Mouse (Mus musculus) adrenal gland (tissue): ENCODE results near the gene Zc3h18.

Experiments used
- intact Hi-C: fragments of 180-260 bp; cut with DNase I; formaldehyde crosslinking; loops from one replicate; pipeline ENCODE4 v1.15.1; 2025

The Zc3h18 gene

DNA sequence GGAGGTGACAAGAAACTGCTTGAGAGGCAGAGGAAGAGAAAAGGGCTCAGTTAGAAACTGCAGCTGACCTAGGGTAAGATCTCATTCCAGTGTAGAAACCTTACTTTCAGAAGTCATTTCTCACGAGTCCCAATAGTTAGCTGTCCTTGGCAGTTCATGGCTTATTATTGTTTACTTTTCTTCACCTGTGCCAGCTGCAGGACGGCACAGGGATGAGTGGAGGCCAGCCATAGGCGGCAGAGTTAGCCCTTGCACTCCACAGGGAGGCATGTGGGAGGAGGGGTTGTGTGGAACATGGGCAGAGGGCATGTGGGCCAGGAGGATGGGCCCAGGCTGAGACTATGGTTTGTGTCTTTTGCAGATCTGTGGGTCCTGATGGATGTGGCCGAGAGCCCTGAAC lies 6.6 kb downstream of the Zc3h18 start:
- intact Hi-C loops, result no loop called here

DNA sequence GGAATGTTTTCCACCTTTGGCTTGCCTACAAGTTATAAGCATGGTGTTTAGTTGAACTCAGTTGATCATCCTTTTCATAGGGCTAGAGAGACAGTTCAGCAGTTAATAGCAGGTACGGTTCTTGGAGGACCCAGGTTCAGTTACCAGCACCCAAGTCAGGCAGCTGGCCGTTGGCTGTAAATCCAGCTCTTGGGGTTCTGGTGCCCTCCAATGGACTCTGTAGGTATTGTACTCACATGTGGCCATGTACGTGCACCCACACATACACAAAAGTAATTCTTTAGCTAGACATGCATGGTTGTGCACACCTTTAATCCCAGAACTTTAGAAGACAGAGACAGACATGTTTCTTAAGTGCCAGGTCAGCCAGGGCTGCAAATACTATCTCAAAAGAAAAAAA lies 12.9 kb downstream of the Zc3h18 start:
- intact Hi-C loops, result no loop called here

DNA sequence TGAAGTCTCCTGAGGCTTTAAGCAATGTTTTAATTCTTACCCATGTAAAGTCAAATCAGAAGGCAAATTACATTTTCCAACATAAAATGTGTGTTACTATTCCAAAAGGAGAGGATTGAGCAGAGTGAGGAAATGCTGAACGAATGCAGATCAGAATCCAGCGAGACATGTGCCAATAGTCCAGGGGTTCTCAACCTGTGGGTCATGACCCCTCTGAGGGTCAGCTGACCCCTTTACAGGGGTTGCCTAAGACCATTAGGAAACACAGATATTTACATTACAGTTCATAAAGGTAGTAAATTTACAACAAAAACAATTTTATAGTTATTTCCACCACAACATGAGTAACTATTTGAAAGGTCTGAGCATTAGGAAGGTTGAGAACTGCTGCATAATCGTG lies 14.3 kb downstream of the Zc3h18 start:
- intact Hi-C loops, result no loop called here

DNA sequence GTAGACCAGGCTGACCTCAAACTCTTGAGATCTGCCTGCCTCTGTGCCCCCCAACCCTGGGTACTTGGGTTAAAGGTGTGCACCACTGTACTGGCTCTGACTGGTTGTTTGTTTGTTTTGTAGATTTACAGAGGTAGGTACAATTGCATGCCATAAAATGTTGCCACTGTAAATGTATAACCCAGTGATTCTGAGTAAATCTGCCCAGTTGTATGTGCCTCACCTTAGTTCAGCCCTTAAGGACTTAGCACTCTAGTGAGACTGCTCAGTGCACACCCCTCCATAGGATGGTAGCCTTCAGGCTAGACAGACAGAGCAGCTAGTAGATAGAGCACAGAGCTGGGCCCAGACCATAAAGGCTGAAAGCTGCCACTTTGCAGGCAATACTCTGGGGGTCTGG lies 17.3 kb downstream of the Zc3h18 start:
- intact Hi-C loops, result no loop called here

DNA sequence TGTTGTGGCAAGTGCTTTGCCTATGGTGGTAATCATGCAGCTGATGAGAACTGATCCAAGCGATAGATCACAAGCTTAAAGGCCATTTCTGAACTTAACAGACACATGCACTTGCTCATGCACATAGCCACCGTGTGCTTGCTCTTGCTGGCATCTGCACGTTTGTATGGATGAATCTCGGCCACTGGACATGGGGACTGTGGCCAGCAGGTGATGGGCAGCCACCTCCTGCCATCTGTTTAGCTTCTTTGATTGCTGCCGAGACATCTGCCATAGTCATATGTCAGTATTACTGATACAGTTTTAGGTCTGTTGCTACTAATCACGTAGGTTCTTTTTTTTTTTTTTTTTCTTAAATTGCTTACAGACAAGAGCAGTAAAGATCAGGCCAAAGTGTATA lies 18.9 kb downstream of the Zc3h18 start:
- intact Hi-C loops, result no loop called here

DNA sequence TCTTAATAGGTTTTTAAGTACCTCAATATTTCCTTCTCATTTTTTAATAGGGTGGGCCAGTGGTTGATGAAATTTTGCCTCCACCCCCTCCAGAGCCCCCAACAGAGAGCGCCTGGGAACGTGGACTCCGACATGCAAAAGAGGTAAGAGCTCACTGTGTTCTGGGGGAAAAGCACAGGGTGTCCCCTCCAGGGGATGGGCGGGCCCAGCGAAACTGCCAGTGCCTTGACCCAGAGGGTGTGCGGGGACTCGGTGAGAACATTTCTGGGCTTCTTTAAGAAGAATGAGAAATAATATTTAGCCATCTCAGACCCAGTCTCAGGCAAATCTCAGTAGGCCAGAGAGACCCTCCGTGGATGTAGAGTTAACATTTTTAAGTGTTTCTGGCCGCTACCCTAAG lies 21.8 kb downstream of the Zc3h18 start:
- intact Hi-C loops, result no loop called here

DNA sequence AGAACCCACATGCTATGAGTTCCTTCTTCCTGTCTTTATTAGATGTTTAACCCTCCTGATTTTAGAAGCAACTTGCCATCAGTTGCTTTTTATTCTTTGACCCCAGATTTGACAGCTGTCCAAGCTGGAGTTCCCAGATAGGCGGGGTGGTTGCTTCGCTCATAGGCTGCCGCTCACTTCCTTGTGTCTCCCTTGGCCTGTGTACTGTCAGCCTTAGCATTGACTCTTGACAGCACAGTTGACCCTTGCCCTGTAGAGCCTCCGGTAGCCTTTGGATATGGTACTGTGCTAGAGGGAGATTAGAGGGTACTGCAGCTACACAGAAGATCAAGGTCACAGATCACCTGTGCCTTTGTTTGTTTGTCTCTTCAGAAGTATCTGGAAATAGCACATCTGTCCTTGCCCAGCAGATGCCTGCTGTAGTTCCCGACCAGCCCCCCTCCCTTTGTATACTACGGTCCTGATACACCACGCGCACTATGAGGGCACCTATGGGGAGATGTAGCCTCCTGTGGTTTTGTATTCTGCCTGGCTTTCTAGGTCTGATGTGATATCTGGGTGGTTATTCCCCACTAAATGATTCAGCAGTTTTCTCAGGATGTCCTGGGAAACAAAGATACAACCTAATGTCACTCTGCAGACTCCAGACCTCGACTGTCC lies 28.9 kb downstream of the Zc3h18 start:
- intact Hi-C loops, result no loop called here

DNA sequence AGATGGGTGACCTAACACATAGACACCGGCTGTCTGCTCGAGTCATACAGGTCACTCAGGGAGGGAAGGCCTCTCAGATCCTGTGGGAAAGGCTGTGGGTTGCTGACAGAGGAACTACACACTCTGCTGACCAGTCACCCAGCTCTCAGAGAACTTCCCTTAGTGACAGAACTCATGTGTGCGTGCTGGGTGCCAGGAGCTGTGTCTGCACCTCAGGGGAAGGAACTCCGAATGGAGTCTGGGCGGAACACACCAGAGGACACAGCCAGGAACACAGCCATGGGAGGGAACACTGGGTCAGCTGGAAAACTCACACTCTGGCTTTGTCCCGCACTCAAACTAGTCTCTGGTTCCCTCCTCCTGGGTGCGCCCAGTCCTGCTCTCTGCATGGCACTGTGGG lies 31.3 kb downstream of the Zc3h18 start:
- intact Hi-C loops, result no loop called here

DNA sequence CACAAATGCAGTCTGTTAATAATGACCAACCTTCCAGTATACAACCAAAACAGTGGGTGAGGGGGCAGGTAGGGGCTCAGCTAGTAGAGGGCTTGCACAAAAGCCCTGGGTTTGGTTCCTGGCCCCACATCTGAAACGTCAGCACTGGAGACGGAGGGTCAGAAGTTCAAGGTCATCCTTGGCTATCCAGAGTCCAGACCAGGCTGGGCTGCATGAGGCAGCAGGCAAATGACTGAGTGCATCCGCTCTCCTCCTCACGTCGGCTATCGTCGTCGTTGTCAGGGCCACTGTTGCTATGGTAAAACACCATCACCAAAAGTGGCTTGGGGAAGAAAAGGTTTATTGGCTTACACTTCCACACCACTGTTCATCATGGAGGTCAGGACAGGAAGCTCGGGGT lies 37.9 kb downstream of the Zc3h18 start:
- intact Hi-C loops, result no loop called here

DNA sequence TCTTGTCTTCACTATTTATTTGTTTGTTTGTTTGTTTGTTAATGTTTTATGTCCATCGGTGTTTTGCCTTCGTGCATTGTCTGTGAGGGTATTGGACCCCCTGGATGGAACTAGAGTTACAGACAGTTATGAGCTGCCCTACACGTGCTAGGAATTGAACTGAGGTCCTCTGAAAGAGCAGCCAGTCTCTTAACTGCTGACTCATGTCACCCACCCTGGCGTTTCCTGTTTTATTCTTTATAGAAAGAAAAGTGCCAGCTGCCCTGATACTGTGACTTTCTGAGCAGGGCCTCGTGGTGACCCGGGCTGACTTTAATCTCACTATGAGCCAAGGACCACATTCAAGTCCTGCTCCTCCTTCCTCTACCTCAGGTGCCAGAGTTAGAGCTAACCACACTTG lies 39.1 kb downstream of the Zc3h18 start:
- intact Hi-C loops, result no loop called here

DNA sequence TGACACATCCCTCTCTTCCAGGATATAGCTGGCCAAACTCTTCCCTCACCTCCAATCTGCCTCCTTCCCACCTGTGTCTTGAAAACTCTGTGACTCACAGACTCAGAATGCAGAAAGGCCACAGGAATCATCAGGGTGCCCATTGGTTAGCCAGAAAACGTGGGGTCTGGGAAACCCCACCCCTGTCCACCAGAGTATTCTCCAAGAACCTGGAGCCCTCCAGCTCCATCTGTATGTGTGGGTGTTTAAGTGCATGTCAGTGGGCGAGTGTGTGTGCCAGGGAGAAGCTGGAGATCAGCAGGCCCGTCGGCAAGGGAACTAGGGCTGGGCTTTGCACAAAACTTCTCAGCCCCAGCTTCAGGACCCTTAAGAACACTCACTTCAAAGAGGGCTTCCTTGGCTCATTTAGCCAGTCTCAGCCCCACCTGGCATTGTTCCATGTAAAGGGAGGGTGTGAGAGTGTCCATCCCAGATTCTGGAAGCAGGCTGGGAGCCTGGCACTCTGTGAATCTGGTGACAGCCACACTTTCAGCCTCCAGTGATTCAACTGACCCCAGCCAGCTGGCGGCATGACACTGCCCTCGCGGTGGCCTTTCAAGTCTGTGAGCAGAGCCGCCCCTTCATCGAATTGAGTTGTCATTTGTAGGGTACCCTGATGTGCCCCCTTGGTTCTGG lies 43.6 kb downstream of the Zc3h18 start:
- intact Hi-C loops, result no loop called here

DNA sequence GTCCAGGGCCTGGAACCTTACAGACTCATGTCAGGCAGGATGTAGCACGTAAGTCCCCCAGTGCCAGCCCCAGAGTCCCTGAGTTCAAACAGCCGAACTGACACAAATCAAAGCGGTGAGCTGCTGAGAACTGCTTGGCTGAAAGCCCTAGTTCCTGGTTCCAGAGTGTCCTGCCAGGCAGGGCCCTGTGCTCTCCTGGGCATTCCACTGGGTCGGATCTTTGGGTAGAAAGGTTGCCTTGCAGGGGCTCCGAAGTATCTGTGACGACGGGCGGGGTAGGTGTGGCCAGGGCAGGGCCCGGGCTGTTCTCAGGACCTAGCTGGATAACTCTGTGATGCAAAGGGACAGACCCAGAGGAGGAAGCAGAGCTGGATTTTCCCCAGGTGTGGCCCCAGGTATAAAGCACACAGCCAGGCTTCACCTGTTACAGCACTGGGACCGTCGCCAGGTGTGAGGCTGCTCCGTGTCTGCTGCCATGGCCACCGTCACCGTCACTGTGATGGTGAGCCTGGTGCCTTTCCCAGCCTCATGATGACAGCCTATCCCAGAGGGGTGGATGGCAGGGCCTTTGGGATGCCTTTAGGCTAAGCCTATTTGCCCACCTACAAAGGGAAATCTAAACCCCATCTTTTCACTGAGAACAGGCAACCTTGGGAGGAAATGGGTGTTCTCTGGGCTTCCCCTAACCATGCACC lies 45.1 kb downstream of the Zc3h18 start, which contains the start of gene Il17c:
Il17c (plus strand) TSS at position 645 of the 695 bp plus-strand sequence.
- intact Hi-C loops, result no loop called here

DNA sequence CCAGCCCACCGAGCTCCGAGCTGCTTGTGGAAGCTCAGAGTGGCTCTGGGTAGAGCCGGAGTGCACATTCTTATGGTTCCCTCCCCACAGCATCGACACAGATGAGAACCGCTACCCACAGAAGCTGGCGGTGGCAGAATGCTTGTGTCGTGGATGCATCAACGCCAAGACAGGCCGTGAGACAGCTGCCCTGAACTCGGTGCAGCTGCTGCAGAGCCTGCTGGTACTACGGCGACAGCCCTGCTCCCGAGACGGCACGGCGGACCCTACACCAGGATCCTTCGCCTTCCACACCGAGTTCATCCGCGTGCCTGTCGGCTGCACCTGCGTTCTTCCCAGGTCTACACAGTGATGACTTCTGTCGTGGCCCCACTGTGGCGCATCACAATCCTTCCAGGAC lies 46.8 kb downstream of the Zc3h18 start:
- intact Hi-C loops, result no loop called here

DNA sequence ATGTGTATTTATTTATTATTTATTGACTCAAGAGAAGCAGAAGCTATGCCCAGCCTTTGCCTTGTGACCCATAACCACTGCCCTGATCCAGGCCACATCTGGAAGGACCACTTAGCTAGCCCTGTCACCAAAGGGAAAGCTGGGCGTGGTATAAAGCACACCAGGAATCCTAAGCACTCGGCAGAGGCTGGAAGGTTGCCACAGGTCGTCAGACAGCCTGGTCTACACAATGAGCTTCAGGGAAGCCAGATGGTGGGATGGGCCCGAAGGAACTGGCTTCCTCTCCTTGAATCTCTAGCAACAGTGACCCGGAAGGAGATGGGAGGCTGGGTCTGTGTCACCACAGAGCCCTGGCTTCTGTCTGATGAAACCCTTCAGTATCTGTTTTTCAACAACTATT lies 47.2 kb downstream of the Zc3h18 start:
- intact Hi-C loops, result no loop called here

DNA sequence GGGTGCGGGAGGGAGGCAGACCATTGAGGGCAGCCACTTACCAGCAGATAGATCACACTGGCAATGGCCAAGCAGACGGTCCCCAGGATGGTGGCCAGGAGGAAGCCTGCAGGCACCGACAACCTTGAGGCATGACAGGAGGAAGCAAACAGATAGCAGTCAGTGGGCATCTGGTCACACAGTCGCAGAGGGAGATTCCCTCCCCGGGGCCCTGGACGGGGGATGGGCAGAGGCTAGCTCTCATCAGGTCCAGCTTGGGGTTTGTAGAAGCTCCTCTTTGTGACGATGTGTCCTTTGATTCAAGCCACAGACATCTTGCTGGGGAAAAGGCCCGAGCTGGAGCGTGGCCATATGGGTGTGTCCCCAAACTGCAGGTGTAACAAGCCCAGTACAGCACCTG lies 49.7 kb downstream of the Zc3h18 start:
- intact Hi-C loops, result no loop called here

DNA sequence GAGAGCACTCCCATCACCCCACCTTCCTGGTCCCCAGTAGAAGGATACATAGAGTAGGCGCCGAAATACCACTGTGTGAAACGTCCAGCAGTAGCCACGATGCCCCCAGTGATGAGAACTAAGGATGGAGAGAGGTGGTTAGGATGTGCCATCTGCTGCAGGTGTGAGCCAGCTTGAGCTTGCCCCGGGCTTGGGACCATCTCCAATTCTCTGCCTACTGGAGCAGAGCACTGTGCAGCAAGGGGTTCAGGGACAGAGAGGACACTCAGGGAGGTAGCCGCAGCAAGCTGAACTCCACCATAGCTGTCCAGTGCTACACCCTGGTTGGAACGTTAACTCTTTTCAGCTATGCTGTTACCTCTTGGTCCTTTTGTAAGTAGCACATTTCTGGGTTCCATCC lies 51.2 kb downstream of the Zc3h18 start:
- intact Hi-C loops, result no loop called here

DNA sequence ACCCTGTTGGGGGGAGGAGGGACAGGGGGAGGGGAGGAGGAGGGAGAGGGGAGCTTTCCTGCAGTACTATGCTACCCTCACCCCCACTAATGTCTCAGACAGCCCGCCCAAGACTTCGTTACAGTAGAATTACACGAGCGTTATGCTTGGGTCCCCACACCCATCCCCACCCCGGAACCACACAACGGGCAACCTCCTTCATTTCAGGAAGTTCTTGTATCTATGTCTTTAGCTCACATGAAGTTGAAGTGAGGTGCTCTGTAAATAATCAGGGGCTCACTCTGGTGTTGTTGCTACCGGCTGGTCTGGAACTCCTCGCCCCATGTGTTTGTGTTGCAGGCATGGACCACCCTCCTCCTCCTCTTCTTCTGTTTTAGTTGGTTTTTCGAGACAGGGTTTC lies 51.8 kb downstream of the Zc3h18 start:
- intact Hi-C loops, result no loop called here

DNA sequence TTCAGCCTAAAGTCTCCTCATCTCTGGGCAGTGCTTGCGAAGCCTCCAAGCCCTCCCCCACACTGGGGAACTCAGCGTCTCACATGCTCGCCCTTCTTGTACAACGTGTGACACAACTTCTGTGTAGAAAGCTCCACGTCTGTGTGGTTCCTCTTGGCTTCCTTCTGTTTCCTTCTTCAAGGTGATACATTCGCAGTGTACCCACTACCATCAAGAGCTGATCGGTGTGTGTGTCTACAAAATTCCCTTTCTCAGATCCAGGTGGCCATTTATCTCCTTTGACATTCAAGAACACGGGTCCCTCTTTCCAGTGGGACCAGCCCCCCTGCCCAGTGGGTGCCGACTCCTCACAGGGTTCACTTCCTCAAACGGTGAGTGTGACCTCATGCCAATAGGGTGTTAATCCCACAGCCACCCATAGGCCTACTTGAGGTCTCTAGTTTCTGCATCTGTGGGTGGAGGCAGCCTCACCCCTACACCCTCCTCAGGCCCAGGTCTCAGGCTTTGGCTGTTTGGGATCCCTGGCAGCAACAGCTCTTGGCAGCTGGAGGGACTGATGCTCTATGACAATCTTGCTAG lies 53.7 kb downstream of the Zc3h18 start:
- intact Hi-C loops, result no loop called here

DNA sequence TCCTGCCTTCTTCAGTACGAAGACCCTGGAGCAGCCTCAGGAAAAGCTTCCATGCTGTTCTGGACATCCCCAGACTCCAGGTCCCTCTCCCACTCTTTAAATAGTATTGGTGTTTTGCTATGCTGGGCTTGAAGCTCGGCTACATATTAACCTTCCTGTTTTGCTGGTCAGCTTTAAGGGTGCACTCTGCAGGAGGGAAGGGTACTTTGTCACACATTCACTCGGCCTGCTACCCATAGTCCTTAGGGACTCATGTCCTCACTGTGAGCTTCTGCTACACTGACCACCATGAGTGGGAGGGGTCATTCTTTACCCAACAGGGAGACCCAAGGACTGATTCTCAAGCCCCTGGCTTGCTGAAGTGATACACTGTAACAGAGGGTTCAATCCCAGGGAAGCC lies 54.2 kb downstream of the Zc3h18 start:
- intact Hi-C loops, result no loop called here

DNA sequence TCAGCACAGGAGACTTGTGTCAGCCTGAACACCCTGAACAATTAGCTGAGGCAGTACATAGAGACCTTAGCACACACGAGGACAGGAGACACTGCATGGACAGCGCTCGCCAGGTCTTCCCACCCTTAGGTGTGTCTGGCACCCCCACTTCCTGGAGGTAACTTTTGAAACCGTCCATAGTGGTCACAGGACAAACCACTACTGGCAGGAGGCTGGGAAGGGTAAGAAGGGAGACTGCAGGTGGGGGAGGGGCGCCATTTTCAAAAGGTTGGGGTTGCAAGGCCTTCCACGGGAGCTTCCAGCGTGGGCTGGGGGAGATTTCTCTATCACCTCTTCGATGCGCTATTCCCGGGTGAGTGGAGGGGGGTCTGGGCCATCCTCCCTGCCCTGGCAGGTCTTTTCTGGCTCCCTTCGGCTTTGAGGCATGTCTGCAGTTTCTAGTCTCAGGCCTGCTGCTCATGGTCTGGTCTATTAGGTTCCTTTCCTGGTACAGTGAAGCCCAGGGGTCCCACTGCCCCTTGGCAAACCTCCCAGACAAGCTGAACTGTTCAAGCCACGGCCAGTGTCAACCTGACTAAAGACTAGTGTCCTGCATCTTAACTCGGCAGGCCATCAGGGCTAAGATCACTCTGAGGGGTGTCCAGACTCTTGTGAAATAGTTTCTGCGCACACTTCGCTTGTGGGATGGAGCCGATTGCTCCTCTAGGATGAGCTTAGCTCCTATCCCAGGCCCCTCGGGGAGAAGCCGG lies 55.5 kb downstream of the Zc3h18 start:
- intact Hi-C loops, result no loop called here

DNA sequence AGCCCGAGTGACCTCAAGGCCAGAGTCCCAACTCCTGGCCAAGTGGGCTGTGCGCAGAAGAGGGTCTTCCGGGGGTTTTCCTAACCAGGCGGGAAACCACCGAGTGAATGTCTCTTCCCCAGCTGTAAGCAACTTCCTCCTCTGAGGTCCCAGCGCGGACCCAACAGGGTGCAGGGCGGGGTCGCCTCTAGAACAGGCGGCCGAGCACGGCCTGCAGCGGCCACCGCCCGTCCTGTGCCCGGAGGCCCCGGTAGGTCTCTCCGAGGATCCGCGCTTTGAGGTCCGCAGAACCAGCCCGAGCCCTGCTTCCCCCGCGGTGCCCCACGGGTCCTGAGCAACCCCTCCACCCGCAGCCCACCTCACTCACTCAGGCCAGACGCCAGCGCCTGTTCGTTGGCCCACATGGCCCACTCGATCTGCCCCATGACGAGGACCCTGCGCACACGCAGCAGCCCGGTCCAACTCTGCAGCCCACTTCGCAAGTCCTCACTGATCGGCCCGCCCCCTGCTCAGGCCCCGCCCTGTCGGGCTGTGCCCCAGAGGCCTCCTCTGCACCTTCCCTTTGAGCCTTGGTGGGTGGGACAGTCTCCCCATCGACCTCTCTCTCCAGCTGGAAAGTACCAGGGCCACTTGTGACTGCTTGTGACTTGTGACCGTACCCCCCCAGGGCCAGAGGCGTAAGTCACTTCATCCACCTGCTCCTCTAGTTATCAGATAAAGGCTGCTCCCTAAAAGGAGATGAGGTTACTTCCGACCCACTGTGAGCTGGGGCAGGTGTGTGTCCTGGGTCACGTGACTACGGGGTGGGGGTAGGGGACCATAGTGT lies 56.2 kb downstream of the Zc3h18 start, which contains the start of gene Cyba:
Cyba (minus strand) TSS at position 488 of the 826 bp plus-strand sequence.
- intact Hi-C loops, result no loop called here
